13 mouse cellular contexts compared by ENCODE assay signal in the genomic region with DNA sequence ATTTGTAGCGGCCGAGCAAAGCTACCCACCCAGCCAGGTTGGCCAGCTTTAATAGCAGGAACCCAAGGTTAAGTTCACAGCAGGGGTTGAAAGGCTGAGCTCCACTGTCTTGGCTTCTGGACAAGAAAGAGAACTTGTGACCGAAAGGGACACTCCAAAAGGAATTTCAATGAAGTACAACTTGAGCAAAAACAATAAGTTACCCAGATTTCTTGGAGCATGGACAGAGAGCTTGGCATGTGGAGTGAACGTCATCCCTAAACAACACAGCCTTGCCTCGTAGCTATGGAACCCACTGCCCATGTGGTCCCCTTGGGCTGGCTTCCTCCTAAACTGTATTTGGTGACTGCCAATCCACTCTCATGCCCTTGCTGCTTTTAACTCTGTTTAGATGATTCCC.
DNase-seq lines count a peak whose midpoint lies in the region; ATAC-seq and TF ChIP-seq lines count a peak whose summit lies in the region.
"Had no signal": no experiment of that assay in that cellular context is flagged by ENCODE, and none has a peak within 500 bp of the region (broad histone marks: within the 10 kb centered on the region; RNA-seq: fewer than 3 reads in every experiment).

No protein-coding gene starts in this region.

- DNase-seq in midbrain, embryonic 10.5 days (ENCODE audit: low spot score) = no peak
- peak; percentile 52 for DNase-seq in layer of hippocampus, adult 9-11 months
- DNase-seq: adrenal gland, adult 2 months; spleen, adult 18-20 months had no signal

- H3K9ac ChIP-seq in hindbrain, embryonic 15.5 days = no peak overlapping the region
- no peak overlapping the region for H3K9ac ChIP-seq in hindbrain, embryonic 12.5 days
- H3K9ac ChIP-seq in midbrain, embryonic 15.5 days = no peak overlapping the region
- H3K9ac ChIP-seq: heart, embryonic 12.5 days; limb, embryonic 12.5 days had no signal

- no peaks in the 10 kb centered on the region for H3K36me3 ChIP-seq in hindbrain, embryonic 15.5 days
- H3K36me3 ChIP-seq in hindbrain, embryonic 12.5 days = no peaks in the 10 kb centered on the region
- no peaks in the 10 kb centered on the region for H3K36me3 ChIP-seq in midbrain, embryonic 15.5 days (replicated peaks)
- H3K36me3 ChIP-seq in midbrain, embryonic 10.5 days = no peaks in the 10 kb centered on the region
- H3K36me3 ChIP-seq: heart, embryonic 12.5 days; limb, embryonic 12.5 days had no signal

- no peak overlapping the region for H3K4me3 ChIP-seq in hindbrain, embryonic 15.5 days
- no peak overlapping the region for H3K4me3 ChIP-seq in hindbrain, embryonic 12.5 days
- no peak overlapping the region for H3K4me3 ChIP-seq in midbrain, embryonic 15.5 days
- no peak overlapping the region for H3K4me3 ChIP-seq in midbrain, embryonic 10.5 days
- no peak overlapping the region for H3K4me3 ChIP-seq in cortical plate, adult 2 months (ENCODE audit: insufficient read depth, low read length)
- H3K4me3 ChIP-seq: heart, embryonic 12.5 days; limb, embryonic 12.5 days had no signal

- TF ChIP-seq CTCF in cortical plate, adult 2 months (IDR thresholded peaks at IDR 0.05; ENCODE audit: extremely low read depth, insufficient read depth, low read length) = no peak

- no peak overlapping the region for H3K4me2 ChIP-seq in hindbrain, embryonic 15.5 days
- no peak overlapping the region for H3K4me2 ChIP-seq in hindbrain, embryonic 12.5 days (replicated peaks)
- no peak overlapping the region for H3K4me2 ChIP-seq in midbrain, embryonic 15.5 days
- H3K4me2 ChIP-seq: heart, embryonic 12.5 days; limb, embryonic 12.5 days had no signal

- ATAC-seq in hindbrain, embryonic 15.5 days (ENCODE audit: low FRiP score, low read depth) = peak; percentile 94
- ATAC-seq in hindbrain, embryonic 12.5 days (ENCODE audit: low FRiP score) = no peak
- 0 out of 2 replicates have a peak, but pooled peaks have one; percentile 45 for ATAC-seq in midbrain, embryonic 15.5 days (replicated peaks)
- no peak for ATAC-seq in activated CD4-positive, CD25-positive, alpha-beta regulatory T cell, adult 4 months
- ATAC-seq: Patski had no signal

- WGBS in hindbrain, embryonic 15.5 days = 62% methylated on average over 5 of the region's 5 CpGs
- WGBS in hindbrain, embryonic 12.5 days = 80% methylated on average over 5 of the region's 5 CpGs
- 66% methylated on average over 5 of the region's 5 CpGs for WGBS in midbrain, embryonic 15.5 days
- WGBS in midbrain, embryonic 10.5 days = 88% methylated on average over 5 of the region's 5 CpGs

- H3K27ac ChIP-seq in hindbrain, embryonic 15.5 days (replicated peaks) = peak overlapping the region; percentile 11; the same call in 1 of the 2 replicates
- H3K27ac ChIP-seq in hindbrain, embryonic 12.5 days = no peak overlapping the region
- H3K27ac ChIP-seq in midbrain, embryonic 15.5 days = no peak overlapping the region
- H3K27ac ChIP-seq in midbrain, embryonic 10.5 days (replicated peaks) = no peak overlapping the region
- 0 out of 2 replicates have a peak overlapping the region, but pooled peaks have one; percentile 48 for H3K27ac ChIP-seq in cortical plate, adult 2 months (ENCODE audit: insufficient read depth, low read length)
- H3K27ac ChIP-seq: limb, embryonic 12.5 days had no signal

- no peaks in the 10 kb centered on the region for H3K9me3 ChIP-seq in hindbrain, embryonic 15.5 days
- no peaks in the 10 kb centered on the region for H3K9me3 ChIP-seq in hindbrain, embryonic 12.5 days (replicated peaks)
- H3K9me3 ChIP-seq in midbrain, embryonic 15.5 days = no peaks in the 10 kb centered on the region
- H3K9me3 ChIP-seq in midbrain, embryonic 10.5 days (replicated peaks) = no peaks in the 10 kb centered on the region
- H3K9me3 ChIP-seq: heart, embryonic 12.5 days; limb, embryonic 12.5 days had no signal

- no peaks in the 10 kb centered on the region; the same call in 1 of the 2 replicates for H3K4me1 ChIP-seq in hindbrain, embryonic 15.5 days (replicated peaks)
- no peaks in the 10 kb centered on the region for H3K4me1 ChIP-seq in hindbrain, embryonic 12.5 days
- no peaks in the 10 kb centered on the region for H3K4me1 ChIP-seq in midbrain, embryonic 15.5 days
- no peaks in the 10 kb centered on the region for H3K4me1 ChIP-seq in midbrain, embryonic 10.5 days
- no peaks in the 10 kb centered on the region; the same call in 1 of the 2 replicates for H3K4me1 ChIP-seq in cortical plate, adult 2 months (ENCODE audit: control insufficient read depth, insufficient read depth, low read length)
- H3K4me1 ChIP-seq: heart, embryonic 12.5 days; limb, embryonic 12.5 days had no signal

- no peaks in the 10 kb centered on the region for H3K27me3 ChIP-seq in hindbrain, embryonic 15.5 days
- H3K27me3 ChIP-seq in hindbrain, embryonic 12.5 days = no peaks in the 10 kb centered on the region
- H3K27me3 ChIP-seq in midbrain, embryonic 15.5 days (replicated peaks) = no peaks in the 10 kb centered on the region
- H3K27me3 ChIP-seq in midbrain, embryonic 10.5 days (ENCODE audit: low read depth, poor library complexity, severe bottlenecking) = no peaks in the 10 kb centered on the region
- H3K27me3 ChIP-seq: CH12.LX; heart, embryonic 12.5 days; limb, embryonic 12.5 days; Patski had no signal

- no peak for TF ChIP-seq POLR2A in cortical plate, adult 2 months (IDR thresholded peaks at IDR 0.05; ENCODE audit: extremely low read depth, insufficient read depth, low read length)

Comparison
In these comparisons a context has a peak if more than half of its experiments do, and no peak if none do; other contexts are left out.
1. ATAC-seq: peak in hindbrain, embryonic 15.5 days (single experiment) and midbrain, embryonic 15.5 days (single experiment); none in hindbrain, embryonic 12.5 days (single experiment) and activated CD4-positive, CD25-positive, alpha-beta regulatory T cell, adult 4 months (single experiment).
2. H3K27ac ChIP-seq: peak in hindbrain, embryonic 15.5 days (single experiment) and cortical plate, adult 2 months (single experiment); none in hindbrain, embryonic 12.5 days (single experiment), midbrain, embryonic 15.5 days (single experiment) and midbrain, embryonic 10.5 days (single experiment).